Mouse (Mus musculus): Measurements from ENCODE around the gene Dysf.
A peak's percentile ranks its signal among the peaks of the same experiment; 100 is the strongest.
"Not testable (repeated sequence)": the region's sequence is repeated elsewhere in the genome, so short reads cannot be mapped to it uniquely, and the experiment has no call there.

Dysf gene

DNA sequence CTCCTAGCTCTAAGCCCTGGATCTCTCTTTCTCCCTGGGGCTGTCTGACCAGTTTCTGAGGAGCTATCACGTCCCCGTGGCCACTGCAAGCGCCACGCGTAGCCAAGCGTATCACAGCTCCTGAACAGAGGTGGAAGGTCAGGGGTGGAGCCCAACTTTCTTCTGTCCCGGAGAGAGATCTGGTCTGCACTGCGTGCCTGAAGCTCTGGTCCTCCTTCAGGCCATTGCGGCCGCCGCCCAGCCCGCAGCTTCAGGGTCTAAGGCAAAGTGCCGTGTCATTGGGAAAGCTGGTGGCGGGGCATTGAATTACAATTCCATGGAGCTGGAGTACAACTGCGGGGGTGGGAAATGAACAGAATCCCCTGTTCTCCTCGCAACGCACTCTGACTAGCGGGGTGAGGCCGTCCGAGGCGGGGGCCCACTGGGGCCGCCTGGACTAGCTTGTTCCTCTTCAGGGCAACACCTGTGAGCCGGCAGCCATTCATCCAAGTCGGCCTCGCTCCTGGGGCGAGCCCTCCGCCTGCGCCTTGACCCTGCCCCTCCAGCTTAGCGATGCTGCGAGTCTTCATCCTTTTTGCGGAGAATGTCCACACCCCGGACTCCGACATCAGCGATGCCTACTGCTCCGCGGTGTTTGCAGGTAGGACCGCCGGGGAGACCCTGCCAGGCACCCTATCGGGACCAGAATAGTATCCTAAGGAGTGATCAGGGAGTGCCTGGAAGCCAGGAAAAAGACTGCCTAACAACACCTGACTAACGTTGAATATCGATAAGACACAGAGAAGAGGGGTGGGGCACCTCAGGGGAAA lies at the start of gene Dysf:
Gene Dysf (plus strand): TSS at position 228 of the 809 bp plus-strand sequence.
- DNase-seq (ENCODE audit: low spot score): peak; percentile 28

DNA sequence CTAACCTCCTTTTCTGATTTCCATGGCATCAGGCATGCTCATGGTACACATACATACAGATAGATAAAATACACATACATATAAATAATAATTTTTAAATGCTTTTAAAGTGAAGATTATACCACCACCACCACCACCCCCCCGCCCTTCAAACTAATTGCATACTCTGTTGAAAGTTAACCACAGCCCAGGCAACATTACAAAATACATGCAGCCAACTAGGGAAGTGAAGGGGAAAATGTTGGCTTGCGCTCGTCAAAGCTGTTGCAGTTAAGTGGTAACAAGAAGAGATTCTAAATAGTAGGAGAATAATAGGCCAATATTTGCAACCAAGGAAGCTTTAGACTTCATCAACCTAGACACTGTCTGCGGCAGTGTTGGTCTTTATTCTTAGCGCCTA lies 20.7 kb upstream of the Dysf start:
- DNase-seq (ENCODE audit: low spot score): no peak

DNA sequence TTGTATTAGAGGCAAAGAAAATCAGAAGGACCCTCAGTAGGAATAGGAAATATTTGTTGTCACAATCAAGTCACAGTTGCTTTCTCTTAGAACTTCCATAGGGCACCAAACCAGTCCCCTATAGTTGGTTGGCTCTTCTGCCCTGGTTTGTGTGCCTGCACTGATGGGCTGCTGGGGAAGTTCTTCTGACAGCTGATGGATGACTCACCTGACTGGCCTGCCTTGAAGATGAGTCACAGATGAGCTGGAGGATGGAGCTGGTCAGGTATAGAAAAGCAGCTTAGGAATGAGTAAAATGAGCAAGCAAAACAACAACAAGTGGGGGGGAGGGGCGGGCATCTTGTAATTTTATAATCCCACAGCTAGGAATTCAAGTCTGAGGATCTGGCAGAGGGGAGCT lies 5.7 kb upstream of the Dysf start:
- no peak for DNase-seq (ENCODE audit: low spot score)

DNA sequence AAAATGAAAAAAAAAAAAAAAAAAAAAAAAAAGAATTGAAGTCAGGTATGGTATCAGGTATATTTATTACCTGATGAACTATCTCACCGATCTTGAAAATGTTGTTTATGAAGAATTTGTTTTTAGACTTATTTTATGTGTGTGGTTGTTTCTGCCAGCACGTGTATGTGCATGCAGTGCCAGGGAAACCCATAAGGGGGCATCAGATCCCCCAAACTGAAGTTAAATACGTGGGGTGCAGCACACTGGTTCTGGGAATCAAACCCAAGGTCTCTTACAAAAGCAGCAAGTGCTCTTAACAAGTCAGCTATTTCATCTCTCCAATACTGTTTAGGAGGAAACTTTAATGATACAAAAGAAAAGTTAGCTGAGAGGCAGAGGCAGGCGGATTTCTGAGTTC lies 4.1 kb upstream of the Dysf start:
- no peak for DNase-seq (ENCODE audit: low spot score)

DNA sequence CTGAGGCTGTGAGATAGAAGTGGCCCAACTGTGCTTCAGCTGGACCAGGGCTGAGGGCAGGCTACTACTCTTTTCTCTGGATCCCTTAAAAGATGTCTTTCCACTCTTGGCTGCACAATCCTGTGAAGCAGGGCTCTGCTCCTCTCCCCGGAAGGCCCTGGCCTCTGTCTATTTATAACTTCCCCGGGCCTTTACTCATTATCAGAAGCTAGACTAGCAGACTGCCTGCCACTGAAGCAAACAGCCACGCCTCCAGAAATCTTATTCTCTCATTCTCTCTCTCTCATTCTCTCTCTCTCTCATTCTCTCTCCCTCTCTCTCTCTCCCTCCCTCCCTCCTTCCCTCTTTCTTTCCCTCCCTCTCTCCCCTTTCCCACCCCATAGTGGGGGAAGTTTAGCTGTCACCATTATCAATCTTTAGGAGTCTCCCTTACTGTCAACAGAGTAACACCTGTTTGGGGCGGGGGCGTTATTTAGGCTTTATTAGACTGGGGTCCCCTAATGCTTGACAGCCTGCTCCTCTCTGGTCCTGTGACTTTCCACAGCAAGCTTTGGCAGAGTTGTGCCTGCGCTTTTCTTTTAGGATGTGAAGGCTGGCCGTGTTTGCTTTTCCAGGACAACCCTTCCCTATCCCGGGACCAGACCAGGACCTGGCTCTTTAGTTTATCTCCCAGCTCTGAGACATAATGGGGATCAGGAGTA lies 932 bp downstream of the Dysf start:
- no peak for DNase-seq (ENCODE audit: low spot score)

DNA sequence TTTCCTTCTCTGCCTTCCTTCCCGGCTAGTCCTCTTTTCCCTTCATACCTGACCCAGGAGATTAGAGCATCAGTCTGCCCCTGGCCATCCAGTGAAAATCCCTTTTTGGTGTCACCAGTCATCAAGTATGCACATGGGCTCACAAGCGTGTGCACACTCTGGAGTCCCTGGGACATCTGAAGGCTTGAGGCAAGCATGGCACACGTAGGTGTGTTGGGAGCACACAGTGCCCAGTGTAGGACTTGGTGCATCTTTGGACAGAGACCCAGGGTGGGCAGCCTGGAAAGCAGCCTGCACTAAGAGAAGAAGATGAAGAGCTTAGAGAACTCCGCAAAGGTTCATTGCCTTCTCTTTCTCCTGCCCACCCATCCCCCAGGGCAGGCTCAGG lies 1.5 kb downstream of the Dysf start:
- DNase-seq (ENCODE audit: low spot score): no peak

DNA sequence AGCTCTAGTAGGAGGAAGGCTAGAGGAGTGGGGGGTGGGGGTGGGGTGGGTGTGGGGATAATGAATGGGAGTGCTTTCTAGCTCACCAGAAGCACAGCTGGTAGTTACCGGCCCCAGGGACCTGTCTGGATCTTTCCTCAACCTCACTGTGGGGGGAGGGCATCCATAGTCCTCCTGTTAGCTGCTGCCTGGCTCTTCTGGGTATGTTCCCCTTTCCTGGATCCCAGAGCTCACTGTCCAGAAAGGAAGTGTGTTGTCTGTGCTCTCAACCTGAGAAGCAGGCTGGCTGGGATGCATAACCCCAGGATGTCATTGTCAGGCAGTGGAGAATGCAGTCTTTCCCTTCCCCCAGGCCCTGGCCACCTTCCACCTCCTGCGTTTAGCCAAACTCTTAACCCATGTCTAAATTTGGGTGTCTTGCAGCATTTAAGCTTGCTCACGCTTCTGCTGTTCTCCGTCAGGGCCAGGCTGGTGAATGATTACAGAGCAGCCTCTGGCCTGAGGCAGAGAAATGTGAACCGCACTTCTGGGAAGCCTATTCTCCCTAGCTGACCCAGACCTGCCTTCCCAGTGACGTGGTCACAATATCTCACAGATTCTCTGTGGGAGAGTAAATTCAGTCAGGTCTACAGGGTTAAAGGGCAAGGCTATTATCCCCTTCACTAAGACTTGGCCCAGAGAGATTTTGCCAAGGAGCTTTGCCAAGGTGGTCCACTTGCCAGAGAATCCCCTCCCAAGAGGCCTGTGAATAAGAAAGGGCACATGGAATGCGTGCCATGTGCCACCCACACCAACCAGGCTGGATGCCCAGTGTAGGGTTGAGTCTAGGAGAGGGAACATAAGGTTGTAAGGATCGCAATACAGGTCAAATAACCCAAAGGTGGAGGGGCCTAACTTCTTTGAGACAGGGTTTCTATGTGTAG lies 2.2 kb downstream of the Dysf start:
- peak; percentile 53 for DNase-seq (ENCODE audit: low spot score)

DNA sequence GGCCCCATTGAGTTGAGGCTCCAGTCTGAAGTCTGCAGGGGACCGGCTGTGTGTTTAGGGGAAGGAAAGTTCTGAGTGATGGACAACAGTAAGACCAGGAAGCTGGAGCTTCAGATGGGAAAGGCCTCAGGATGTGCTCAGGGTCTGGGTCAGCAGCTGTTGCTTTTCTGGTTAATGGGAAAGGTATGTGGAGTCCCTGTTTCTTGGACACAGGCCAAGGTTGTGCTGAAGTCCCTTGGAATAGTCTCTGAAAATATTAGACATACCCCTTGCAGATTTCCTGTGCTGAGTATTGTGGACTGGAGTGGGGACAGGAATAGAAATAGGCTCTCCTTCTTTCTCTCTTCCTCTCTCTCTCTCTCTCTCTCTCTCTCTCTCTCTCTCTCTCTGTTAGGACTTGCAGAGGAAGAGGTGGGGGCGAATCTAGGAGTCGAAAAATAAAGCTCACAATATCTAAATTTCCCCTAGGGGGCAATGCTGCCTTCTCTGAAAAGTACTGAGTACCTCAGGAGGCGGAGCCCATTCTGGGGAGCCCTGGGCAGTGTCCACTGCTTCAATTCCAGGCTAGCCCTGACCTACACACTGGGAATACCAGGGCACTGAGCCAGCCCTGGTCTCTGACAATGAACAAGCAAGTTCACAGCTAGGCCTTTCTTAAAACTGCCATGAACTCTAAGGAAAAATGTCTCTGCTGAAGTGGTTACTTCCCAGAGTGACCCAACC lies 6.7 kb downstream of the Dysf start:
- peak; percentile 31 for DNase-seq (ENCODE audit: low spot score)

DNA sequence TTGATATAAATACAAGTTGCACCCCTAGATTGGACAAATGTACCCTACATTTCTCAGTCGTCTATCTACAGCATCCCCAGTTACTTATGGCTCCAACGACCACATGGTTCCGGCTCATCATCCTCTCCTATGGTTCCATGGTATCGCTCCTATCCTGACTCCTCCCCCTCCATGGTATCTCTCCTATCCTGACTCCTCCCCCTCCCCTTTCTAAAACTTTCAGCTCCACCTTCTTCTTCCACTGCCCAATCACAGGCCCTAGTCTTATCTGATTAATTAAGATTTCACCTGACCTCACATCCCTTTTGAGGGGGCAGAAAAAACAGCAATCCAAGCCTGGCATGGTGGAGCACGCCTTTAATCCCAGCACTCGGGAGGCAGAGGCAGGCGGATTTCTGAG lies 8.5 kb downstream of the Dysf start:
- no peak for DNase-seq (ENCODE audit: low spot score)

DNA sequence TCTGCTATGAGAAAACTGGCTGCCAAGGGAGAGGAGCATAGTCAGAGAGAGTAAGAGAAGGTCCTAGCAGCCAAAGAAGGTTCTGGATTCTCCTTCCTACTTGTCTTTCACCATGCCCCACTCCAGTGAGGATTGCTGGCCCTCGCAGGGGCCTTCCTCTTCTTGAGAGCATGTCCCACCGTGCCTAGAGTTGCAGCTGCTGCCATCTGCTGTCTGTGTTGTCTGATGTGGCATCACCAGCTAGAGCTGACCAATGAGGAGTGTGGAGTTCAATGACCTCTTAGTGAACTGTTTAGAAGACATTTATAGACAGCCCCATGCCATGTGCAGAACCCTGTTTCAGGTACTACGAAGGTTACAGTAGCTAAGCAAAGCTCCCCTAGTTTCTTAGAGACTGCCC lies 9.0 kb downstream of the Dysf start:
- no peak for DNase-seq (ENCODE audit: low spot score)

DNA sequence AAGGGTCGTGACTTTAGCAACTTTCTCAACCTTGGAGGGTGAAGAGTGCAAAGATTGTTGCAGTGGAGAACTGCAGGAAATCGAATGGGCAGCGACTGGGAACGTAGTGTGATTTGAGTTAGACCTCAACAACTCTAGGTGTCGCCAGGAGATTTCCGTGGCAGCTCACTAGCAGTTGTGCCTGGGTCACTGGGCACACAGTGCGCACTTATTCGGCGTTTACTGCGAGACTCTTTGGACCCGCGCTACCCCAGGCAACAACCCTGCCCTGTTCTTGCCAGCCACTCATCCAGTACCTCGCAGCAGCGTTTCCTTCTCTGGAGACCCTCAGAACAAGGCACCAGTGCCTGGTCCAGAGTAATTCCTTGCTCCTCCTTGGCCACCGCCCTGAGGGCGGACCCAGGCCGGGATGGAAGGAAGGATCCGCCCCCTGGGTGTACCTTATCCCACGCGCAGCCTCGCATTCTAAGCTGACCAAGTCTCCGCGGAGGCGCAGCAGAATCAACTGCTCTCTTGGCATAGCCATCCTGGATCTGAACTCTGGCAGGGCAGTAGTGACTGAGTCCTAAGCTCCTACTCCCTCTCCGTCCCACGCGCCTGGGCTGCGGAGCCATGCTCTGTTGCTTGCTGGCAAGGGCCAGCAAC lies 10.6 kb downstream of the Dysf start:
- peak; percentile 50 for DNase-seq (ENCODE audit: low spot score)

DNA sequence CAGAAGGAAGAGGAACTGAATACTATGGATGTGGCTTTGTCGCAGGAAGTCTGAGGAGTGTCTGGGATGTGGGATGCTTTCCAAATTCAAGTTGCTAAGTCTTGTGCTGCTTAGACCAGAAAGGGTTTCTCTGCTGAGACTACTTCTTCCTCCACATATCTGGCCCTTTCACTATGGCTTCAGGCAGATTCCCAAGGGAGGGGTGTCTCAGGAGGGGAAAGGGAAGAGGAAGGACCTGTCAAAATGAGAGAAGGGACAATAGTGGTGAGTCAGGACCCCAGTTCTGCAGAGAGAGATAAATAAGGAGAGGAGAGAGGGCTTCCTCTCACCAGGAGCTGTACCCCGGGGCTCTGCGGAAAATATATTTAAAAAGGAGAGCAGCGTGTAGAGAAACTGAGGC lies 11.6 kb downstream of the Dysf start:
- DNase-seq (ENCODE audit: low spot score): no peak

DNA sequence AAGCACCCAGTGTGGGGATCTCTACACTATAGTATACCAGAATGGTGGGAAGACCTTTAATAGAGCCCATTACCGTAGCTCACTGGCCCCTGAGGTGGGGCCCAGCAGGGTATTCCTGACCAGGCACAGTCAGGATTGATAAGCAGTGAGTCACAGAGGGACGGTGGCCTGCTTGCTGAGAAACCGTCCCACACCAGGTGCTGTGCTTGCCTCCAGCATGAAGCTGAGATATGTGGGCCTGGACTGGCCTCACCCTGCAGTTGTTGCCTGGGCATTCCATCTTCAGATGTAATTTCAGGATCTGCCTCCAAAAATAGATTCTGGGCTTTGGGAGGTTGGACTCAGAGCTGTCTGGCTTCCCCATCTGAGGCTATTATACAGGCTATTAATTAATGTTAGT lies 13.6 kb downstream of the Dysf start:
- DNase-seq (ENCODE audit: low spot score): no peak

DNA sequence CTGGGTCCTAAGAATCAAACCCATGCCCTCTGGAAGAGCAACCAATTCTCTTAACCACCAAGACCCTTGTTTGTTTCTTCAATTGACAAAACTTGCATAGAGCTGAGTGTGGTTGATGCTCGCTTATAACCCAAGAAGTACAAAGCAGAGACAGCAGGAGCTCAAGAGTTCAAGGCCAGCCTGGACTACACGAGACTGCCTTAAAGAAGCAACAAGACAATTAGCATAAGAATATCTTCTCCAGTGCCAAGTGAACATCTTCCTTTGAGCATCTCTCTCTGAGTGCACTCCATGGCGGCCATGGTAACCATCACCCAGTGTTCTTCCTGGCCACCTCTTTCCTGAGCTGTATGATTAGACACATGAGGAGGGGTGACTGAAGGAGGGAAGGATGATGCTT lies 17.2 kb downstream of the Dysf start:
- DNase-seq (ENCODE audit: low spot score): no peak

DNA sequence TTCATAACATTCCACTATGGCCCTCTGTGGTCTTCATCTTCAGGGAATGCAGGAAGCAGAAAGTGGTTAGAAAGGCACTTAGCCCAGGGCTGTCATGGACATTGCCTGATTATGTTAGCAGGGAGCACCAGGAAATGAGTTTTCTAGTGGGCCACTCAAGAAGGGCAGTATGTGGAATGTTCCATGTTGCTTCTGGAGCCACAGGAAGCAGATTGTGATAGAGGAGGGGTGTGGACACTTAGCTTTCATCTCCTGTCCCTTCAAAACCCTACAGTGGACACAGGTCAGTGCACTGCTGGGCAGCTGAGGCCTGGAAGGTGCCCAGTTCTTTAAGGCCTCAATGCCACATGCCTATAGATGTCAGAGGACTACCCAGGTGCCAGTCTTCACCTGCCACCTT lies 20.4 kb downstream of the Dysf start:
- no peak for DNase-seq (ENCODE audit: low spot score)

DNA sequence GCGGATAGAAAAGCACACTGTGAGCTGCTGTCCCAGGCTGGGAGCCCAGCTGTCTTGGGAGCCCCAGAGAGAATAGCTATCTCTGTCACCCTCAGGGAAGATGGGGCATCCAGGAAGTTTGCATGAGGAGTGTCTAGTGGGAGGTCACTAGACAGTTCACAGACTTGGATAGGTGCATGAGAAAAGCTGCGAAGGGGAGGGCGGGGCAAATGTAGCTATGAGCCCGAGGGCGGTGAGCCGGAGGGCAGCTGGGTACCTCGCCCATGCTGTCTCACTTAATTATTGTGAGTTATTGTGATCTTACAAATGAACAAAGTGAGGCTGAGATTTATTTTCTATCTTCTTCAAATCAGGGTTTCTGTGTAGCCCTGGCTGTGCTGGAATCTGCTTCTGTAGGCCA lies 21.4 kb downstream of the Dysf start:
- DNase-seq (ENCODE audit: low spot score): no peak

DNA sequence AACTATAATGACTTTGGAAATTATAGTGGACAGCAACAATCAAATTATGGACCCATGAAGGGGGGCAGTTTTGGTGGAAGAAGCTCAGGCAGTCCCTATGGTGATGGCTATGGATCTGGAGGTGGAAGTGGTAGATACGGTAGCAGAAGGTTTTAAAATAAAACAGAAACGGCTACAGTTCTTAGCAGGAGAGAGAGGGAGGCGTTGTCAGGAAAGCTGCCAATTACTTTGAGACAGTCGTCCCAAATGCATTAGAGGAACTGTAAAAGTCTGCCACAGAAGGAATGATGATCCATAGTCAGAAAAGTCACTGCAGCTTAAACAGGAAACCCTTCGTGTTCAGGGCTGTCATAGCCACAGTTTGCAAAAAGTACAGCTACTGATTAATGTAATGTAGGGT lies 24.1 kb downstream of the Dysf start:
- not testable (repeated sequence) for DNase-seq (ENCODE audit: low spot score)

DNA sequence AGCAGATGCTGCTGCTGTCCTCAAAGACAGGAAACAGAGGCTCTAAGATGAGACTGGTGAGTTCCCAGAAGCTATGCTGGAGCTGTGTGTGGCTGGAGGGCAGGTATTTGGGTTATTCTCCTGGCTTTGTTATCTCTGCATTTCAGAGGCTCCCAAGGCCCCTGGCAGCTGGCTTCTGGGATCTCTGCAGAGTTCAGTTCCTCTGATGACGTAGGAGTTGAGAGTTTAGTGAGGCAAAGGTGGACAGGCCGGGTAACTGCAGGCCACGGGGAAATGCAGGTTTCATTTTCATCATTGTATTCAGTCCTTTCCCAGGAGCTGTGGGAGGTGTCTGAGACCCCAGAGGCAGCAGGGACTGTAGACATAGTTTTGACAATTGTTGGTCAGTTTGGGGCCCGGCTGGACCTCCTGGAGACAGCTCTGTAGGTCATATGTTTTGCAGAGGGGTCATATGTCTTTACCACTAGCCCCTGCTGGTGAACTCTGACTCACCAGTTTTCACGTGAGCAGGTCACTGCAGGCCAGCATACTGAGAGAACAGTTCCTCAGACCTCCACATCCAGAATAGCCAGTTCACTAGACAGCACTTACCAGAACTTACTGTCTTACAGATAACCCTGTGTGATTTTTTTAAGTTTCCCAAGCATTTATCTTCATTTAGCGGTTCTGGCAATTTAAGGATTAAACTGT lies 35.0 kb downstream of the Dysf start:
- no peak for DNase-seq (ENCODE audit: low spot score)

DNA sequence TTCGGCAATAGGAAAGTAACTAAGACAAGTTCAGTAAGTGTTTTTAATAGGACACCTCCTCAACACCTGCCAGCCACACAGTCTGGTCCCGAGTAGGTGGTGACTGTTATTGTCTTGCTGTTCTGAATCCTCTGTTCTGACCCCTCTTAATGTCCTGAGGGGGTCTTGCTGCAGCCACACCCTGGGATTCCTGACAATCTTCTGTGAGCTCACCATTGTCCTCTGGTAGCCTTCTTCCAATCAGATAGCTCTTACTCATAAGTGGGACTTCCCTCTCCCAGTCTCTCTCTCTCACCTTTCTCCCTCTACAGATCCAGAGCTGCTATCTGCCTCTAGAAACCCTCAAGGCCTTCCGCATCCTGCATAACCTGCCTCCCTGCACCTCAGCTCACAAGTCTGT lies 36.3 kb downstream of the Dysf start:
- DNase-seq (ENCODE audit: low spot score): no peak

DNA sequence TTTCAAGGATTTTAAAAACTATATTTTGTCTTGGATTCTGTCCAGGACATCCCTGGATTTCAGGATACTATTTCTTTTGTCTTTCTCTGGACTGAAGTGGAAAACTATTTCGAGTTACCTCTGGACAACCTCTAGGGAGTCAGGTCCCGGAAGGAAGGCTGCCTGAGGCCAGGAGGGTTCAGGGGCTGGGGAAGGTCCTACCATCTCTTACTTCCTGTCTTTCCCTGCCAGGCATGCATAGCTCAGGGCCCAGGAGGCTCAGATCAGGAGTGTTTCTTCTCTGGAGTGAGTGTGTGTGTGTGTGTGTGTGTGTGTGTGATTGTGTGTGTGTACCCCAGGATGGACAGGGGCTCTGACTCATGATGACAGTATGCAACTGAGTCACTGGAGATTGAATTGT lies 40.5 kb downstream of the Dysf start:
- DNase-seq (ENCODE audit: low spot score): no peak

DNA sequence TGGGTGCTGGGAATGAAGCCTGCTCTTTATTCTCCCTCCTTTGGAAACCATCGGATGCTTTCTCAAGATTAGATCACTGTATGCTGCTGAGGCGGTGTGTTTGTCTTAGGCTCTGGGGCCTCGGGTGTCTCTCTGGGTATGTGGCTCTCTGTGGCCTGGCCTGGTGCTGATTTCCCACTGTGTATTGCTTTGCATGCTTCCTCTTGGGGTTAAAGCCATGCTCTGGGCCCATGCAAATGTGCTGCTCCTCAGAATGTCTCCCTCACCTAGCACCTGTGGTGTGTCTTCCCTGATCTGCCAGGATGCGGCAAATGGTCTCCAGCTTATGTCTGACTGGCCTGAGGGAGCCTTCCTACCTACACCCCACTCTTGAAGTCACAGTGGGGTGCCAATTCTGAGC lies 41.8 kb downstream of the Dysf start:
- no peak for DNase-seq (ENCODE audit: low spot score)

Data from urinary bladder, postnatal 14 days (tissue).